Mouse (Mus musculus) cortical plate, adult 2 months (tissue): Measurements from ENCODE around the gene Nod1.

Experiments
- CTCF ChIP-seq: fragments of 200-500 bp; IDR thresholded peaks from 2 replicates; pipeline ENCODE4 v1.5.1; 2011; ENCODE audit warnings: mild to moderate bottlenecking, control low read depth, low read length; ENCODE audit not compliant: insufficient read depth; ENCODE audit errors: extremely low read depth
- POLR2A ChIP-seq: fragments of 200-500 bp; IDR thresholded peaks from 2 replicates; pipeline ENCODE4 v1.6.1; 2011; ENCODE audit warnings: mild to moderate bottlenecking, low read length, control low read depth; ENCODE audit not compliant: insufficient read depth; ENCODE audit errors: extremely low read depth

- TF ChIP-seq POLR2A (no peak), CTCF (no peak)
Measured at GRCm38 (mm10) chr6:54891384-54891783, 81.0 kb downstream of the Nod1 start.
